Mouse (Mus musculus): Measurements from ENCODE around the gene Tbc1d4. TPM values are rescaled to one million over a fixed set of nuclear protein-coding genes. Genes with fewer than 3 reads are reported as not detected.

The Tbc1d4 gene
- polyA plus RNA-seq (2014; fragmentation: Nextera tagmentation; extraction: Ambion mirVana) = 20.5 and 23.9 TPM in 2 replicates

DNA sequence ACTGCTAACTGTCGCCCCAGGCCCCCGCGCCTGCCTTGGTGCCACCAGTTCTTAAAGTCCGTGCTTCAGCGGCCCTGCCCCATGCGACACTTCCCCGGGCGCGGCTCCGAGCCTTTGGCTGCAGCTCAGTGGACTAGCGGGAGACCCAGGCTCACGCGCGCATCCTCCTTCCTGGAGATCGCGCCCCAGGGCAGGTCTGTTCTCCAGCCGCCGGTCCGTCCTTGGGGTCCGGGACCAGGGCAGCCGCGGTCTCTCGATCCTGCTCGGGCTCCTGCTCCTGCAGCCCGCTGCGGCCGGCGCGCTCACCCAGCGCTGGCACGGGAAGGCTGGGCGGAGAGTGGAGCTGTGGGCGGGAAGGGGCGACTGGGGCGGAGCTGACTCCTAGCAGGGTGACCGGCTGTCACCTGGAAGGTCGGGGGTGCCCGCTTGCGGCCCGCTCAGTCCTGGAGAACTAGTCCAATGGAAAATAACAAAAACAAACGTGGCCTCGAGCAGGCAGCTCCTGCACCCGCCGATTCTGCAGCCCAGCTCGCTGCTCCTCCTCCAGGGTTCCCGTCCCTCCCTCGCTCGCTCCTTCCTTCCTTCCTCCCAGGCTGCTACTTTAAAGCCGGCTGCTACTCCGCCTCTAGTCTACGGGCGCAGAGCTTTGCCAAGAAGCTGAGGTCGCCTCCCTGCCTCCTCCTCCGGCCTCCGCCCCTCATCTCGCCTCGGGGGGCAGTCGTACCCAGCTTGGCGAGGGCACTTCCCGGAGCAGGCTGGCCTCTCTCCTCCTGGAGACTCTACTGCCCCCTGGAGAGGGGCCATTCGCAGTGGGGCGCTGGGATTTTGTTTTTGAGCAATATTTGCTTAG lies at the start of gene Tbc1d4:
Gene Tbc1d4, minus strand, starts transcription at position 673 of the 850 bp plus-strand sequence.
- peak; percentile 89 for ATAC-seq (ENCODE audit: insufficient number of reproducible peaks, insufficient read depth, low FRiP score, low read depth)
- H3K27ac ChIP-seq (replicated peaks in 1 of 2; ENCODE audit: control insufficient read depth in 1 of 2, insufficient read depth in 1 of 2, low read depth in 2 of 2, low read length in 2 of 2) = peak within 1 kb of the TSS; percentile 94 to 95
- no peaks in the 10 kb centered on the region for H3K36me3 ChIP-seq (ENCODE audit: control insufficient read depth, insufficient read depth, low read length)
- peak within 1 kb of the TSS; percentile 80 to 95 for H3K4me3 ChIP-seq (ENCODE audit: control insufficient read depth in 1 of 2, insufficient read depth in 1 of 2, low read depth in 1 of 2, low read length in 2 of 2)
- WGBS = 1% methylated on average over 62 of the region's 62 CpGs
- no peaks in the 10 kb centered on the region for H3K27me3 ChIP-seq (ENCODE audit: control insufficient read depth, insufficient read depth, low read length)
- H3K4me2 ChIP-seq (ENCODE audit: low read length) = peak within 1 kb of the TSS; percentile 93
- no peaks in the 10 kb centered on the region for H3K9me3 ChIP-seq (ENCODE audit: control insufficient read depth, low read length)
- peaks cover 0 to 8% of the 10 kb centered on the region in 2 experiments; a peak in 1 of 4 replicates for H3K4me1 ChIP-seq (ENCODE audit: control insufficient read depth in 2 of 2, insufficient read depth in 2 of 2, low read length in 2 of 2)
- peak within 1 kb of the TSS; percentile 93 for H3K9ac ChIP-seq (ENCODE audit: low read length)

DNA sequence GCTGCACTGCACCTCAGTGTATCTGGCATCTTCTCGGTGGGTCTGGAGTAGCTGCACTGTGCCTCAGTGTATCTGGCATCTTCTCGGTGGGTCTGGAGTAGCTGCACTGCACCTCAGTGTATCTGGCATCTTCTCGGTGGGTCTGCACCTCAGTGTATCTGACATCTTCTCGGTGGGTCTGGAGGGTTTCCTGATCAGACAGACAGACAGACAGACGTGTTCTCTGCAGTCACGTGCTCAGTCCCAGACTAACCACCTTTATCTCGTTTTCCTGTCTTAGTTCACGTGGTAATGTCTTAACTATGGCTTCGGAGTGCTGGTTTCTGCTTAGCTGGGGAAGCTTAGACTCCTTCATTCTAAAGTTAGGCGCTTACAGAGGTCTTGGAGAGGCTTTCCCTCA lies 47.3 kb upstream of the Tbc1d4 start:
- no peak overlapping the region for H3K4me2 ChIP-seq (ENCODE audit: low read length)

GRCm38 (mm10) chr14:101654526-101654909 lies 45.5 kb upstream of the Tbc1d4 start:
- Histone ChIP-seq H3K9me3 (ENCODE audit: control insufficient read depth, low read length) (no peaks in the 10 kb centered on the region), H3K27me3 (ENCODE audit: control insufficient read depth, insufficient read depth, low read length) (no peaks in the 10 kb centered on the region), H3K4me2 (ENCODE audit: low read length) (peak overlapping the region; percentile 89), H3K9ac (ENCODE audit: low read length) (peak overlapping the region; percentile 85), H3K4me3 (ENCODE audit: control insufficient read depth in 1 of 2, insufficient read depth in 1 of 2, low read depth in 1 of 2, low read length in 2 of 2) (peak overlapping the region; percentile 69 to 91), H3K4me1 (ENCODE audit: control insufficient read depth in 2 of 2, insufficient read depth in 2 of 2, low read length in 2 of 2) (peaks cover 2 to 3% of the 10 kb centered on the region in 2 experiments; a peak in 2 of 4 replicates), H3K36me3 (ENCODE audit: control insufficient read depth, insufficient read depth, low read length) (no peaks in the 10 kb centered on the region), H3K27ac (replicated peaks in 1 of 2; ENCODE audit: control insufficient read depth in 1 of 2, insufficient read depth in 1 of 2, low read depth in 2 of 2, low read length in 2 of 2) (no peak overlapping the region)
- ATAC-seq (ENCODE audit: insufficient number of reproducible peaks, insufficient read depth, low FRiP score, low read depth) = no peak
- WGBS = under 1% methylated on average over 10 of the region's 10 CpGs

More for the DNA sequence above, 47.3 kb upstream of the Tbc1d4 start:
- H3K27ac ChIP-seq (replicated peaks in 1 of 2; ENCODE audit: control insufficient read depth in 1 of 2, insufficient read depth in 1 of 2, low read depth in 2 of 2, low read length in 2 of 2) = no peak overlapping the region
- WGBS = 64% methylated on average over 10 of the region's 10 CpGs
- H3K4me3 ChIP-seq (ENCODE audit: control insufficient read depth in 1 of 2, insufficient read depth in 1 of 2, low read depth in 1 of 2, low read length in 2 of 2) = no peak overlapping the region
- no peak overlapping the region for H3K9ac ChIP-seq (ENCODE audit: low read length)
- no peaks in the 10 kb centered on the region for H3K9me3 ChIP-seq (ENCODE audit: control insufficient read depth, low read length)
- 0 out of 2 replicates have a peak, but pooled peaks cover 6% of the 10 kb centered on the region for H3K36me3 ChIP-seq (ENCODE audit: control insufficient read depth, insufficient read depth, low read length)
- ATAC-seq (ENCODE audit: insufficient number of reproducible peaks, insufficient read depth, low FRiP score, low read depth) = no peak
- H3K27me3 ChIP-seq (ENCODE audit: control insufficient read depth, insufficient read depth, low read length) = no peaks in the 10 kb centered on the region
- H3K4me1 ChIP-seq (ENCODE audit: control insufficient read depth in 2 of 2, insufficient read depth in 2 of 2, low read length in 2 of 2) = peaks cover 2 to 3% of the 10 kb centered on the region in 2 experiments; a peak in 2 of 4 replicates

- H3K4me1 ChIP-seq (ENCODE audit: control insufficient read depth in 2 of 2, insufficient read depth in 2 of 2, low read length in 2 of 2) = peaks cover 2 to 3% of the 10 kb centered on the region in 2 experiments; a peak in 2 of 4 replicates
- ATAC-seq (ENCODE audit: insufficient number of reproducible peaks, insufficient read depth, low FRiP score, low read depth) = peak; percentile 89
- H3K27ac ChIP-seq (replicated peaks in 1 of 2; ENCODE audit: control insufficient read depth in 1 of 2, insufficient read depth in 1 of 2, low read depth in 2 of 2, low read length in 2 of 2) = peak within 1 kb of the TSS; percentile 62 to 68
- H3K9me3 ChIP-seq (ENCODE audit: control insufficient read depth, low read length) = no peaks in the 10 kb centered on the region
- no peaks in the 10 kb centered on the region for H3K27me3 ChIP-seq (ENCODE audit: control insufficient read depth, insufficient read depth, low read length)
- H3K36me3 ChIP-seq (ENCODE audit: control insufficient read depth, insufficient read depth, low read length) = no peaks in the 10 kb centered on the region
- H3K4me3 ChIP-seq (ENCODE audit: control insufficient read depth in 1 of 2, insufficient read depth in 1 of 2, low read depth in 1 of 2, low read length in 2 of 2) = peak within 1 kb of the TSS; percentile 69 to 91
- WGBS = 0% methylated on average over 74 of the region's 81 CpGs
- peak within 1 kb of the TSS; percentile 89 for H3K4me2 ChIP-seq (ENCODE audit: low read length)
- H3K9ac ChIP-seq (ENCODE audit: low read length) = peak within 1 kb of the TSS; percentile 85
These were observed 44.9 kb upstream of the Tbc1d4 start, which contains the start of gene Uchl3 for GRCm38 (mm10) chr14:101653581-101654525. TSS of gene Uchl3 (plus strand) at chr14:101653967.

DNA sequence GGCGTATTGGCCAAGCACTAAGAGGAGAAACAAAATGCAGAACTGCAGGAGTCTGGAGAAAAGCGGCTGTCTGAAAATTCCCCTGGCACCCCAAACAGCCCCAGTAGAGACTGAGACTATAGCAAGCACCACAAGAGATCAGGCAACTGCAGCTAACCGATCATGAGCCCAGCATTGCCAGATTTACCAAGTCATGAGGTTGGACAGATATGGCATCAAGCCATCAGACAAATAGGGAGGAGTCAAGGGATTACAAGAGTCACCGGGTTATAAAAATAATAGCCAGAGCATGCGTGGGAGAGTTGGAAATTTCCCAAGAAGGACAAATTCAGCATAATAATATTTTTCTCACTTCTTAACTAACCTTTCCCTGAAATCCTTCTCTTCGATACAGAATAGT lies 43.6 kb upstream of the Tbc1d4 start:
- H3K9ac ChIP-seq (ENCODE audit: low read length) = no peak overlapping the region
- no peak for ATAC-seq (ENCODE audit: insufficient number of reproducible peaks, insufficient read depth, low FRiP score, low read depth)
- WGBS = 78% methylated on average over 6 of the region's 6 CpGs

GRCm38 (mm10) chr14:101650551-101650950 lies 41.6 kb upstream of the Tbc1d4 start:
- Histone ChIP-seq H3K36me3 (ENCODE audit: control insufficient read depth, insufficient read depth, low read length) (no peaks in the 10 kb centered on the region), H3K9ac (ENCODE audit: low read length) (no peak overlapping the region), H3K4me1 (ENCODE audit: control insufficient read depth in 2 of 2, insufficient read depth in 2 of 2, low read length in 2 of 2) (peaks cover 2 to 3% of the 10 kb centered on the region in 2 experiments; a peak in 2 of 4 replicates), H3K4me3 (ENCODE audit: control insufficient read depth in 1 of 2, insufficient read depth in 1 of 2, low read depth in 1 of 2, low read length in 2 of 2) (no peak overlapping the region), H3K9me3 (ENCODE audit: control insufficient read depth, low read length) (no peaks in the 10 kb centered on the region), H3K27me3 (ENCODE audit: control insufficient read depth, insufficient read depth, low read length) (no peaks in the 10 kb centered on the region), H3K4me2 (ENCODE audit: low read length) (no peak overlapping the region), H3K27ac (replicated peaks in 1 of 2; ENCODE audit: control insufficient read depth in 1 of 2, insufficient read depth in 1 of 2, low read depth in 2 of 2, low read length in 2 of 2) (no peak overlapping the region)
- no peak for ATAC-seq (ENCODE audit: insufficient number of reproducible peaks, insufficient read depth, low FRiP score, low read depth)
- 75% methylated on average over 4 of the region's 4 CpGs for WGBS

More for the DNA sequence above, 43.6 kb upstream of the Tbc1d4 start:
- H3K36me3 ChIP-seq (ENCODE audit: control insufficient read depth, insufficient read depth, low read length) = no peaks in the 10 kb centered on the region
- H3K27me3 ChIP-seq (ENCODE audit: control insufficient read depth, insufficient read depth, low read length) = no peaks in the 10 kb centered on the region
- H3K4me3 ChIP-seq (ENCODE audit: control insufficient read depth in 1 of 2, insufficient read depth in 1 of 2, low read depth in 1 of 2, low read length in 2 of 2) = no peak overlapping the region
- peaks cover 2 to 3% of the 10 kb centered on the region in 2 experiments; a peak in 2 of 4 replicates for H3K4me1 ChIP-seq (ENCODE audit: control insufficient read depth in 2 of 2, insufficient read depth in 2 of 2, low read length in 2 of 2)
- H3K9me3 ChIP-seq (ENCODE audit: control insufficient read depth, low read length) = no peaks in the 10 kb centered on the region
- H3K27ac ChIP-seq (replicated peaks in 1 of 2; ENCODE audit: control insufficient read depth in 1 of 2, insufficient read depth in 1 of 2, low read depth in 2 of 2, low read length in 2 of 2) = no peak overlapping the region
- H3K4me2 ChIP-seq (ENCODE audit: low read length) = no peak overlapping the region

GRCm38 (mm10) chr14:101644948-101645347 lies 36.0 kb upstream of the Tbc1d4 start:
- Histone ChIP-seq H3K4me3 (ENCODE audit: control insufficient read depth in 1 of 2, insufficient read depth in 1 of 2, low read depth in 1 of 2, low read length in 2 of 2) (no peak overlapping the region), H3K27ac (replicated peaks in 1 of 2; ENCODE audit: control insufficient read depth in 1 of 2, insufficient read depth in 1 of 2, low read depth in 2 of 2, low read length in 2 of 2) (no peak overlapping the region), H3K9me3 (ENCODE audit: control insufficient read depth, low read length) (no peaks in the 10 kb centered on the region), H3K9ac (ENCODE audit: low read length) (no peak overlapping the region), H3K27me3 (ENCODE audit: control insufficient read depth, insufficient read depth, low read length) (no peaks in the 10 kb centered on the region), H3K4me2 (ENCODE audit: low read length) (no peak overlapping the region), H3K36me3 (ENCODE audit: control insufficient read depth, insufficient read depth, low read length) (no peaks in the 10 kb centered on the region), H3K4me1 (ENCODE audit: control insufficient read depth in 2 of 2, insufficient read depth in 2 of 2, low read length in 2 of 2) (no peaks in the 10 kb centered on the region)
- WGBS = 66% methylated on average over 1 of the region's 1 CpGs
- no peak for ATAC-seq (ENCODE audit: insufficient number of reproducible peaks, insufficient read depth, low FRiP score, low read depth)

Measured in heart, embryonic 14.5 days (tissue).